Mouse (Mus musculus): ENCODE measurements around the gene Ctc1.

DNA sequence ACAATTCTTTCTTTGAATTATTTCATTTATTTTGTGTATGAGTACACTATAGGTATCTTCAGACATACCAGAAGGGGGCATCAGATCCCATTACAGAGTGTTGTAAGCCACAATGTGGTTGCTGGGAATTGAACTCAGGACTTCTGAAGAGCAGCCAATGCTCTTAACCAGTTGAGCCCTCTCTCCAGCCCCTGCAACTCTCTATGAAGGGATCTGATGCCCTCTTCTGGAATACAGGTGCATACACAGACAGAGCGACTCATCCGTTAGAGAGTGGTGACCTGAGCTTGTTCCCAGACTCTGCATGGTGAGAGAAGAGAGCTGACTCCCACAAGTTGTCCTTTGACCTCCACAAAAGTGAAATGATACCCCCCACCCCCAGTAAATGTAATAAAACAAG, 13.1 kb downstream of the Ctc1 start:
- TF ChIP-seq USF1 (IDR thresholded peaks at IDR 0.05; ENCODE audit: low read depth) (no peak), CTCF (IDR thresholded peaks at IDR 0.05; ENCODE audit: control insufficient read depth, insufficient read depth, insufficient read length) (no peak), MYOD1 (IDR thresholded peaks at IDR 0.05; ENCODE audit: control insufficient read depth, insufficient read length, low read depth) (no peak)
